Mouse (Mus musculus): ENCODE results near the gene Ralgapa2. TPM values are rescaled to one million over a fixed set of nuclear protein-coding genes. Genes with fewer than 3 reads are reported as not detected.

Ralgapa2 gene
- polyA plus RNA-seq, 1 experiment: 10.7 TPM

DNA sequence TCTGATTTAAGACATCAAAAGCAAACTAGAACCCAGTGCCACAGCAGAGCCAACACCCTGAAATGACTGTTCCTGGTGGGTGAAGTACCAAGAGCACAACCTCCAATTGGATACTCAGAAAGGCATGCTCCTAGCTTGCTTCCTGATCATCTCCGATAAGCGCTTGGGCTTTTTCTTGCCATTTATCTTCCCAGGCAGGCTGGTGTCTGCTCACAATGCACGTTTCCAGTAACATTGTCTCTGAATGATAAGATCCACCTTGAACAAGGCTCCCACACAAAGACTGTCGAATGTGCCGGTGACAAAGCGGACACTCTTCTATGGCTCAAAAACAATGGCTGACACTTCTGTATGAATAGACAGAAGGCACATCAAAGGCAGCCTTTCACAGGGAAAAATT lies 230.8 kb downstream of the Ralgapa2 start:
- 93% methylated on average over 6 of the region's 6 CpGs for WGBS
- DNase-seq (ENCODE audit: low read depth, low spot score): no peak

DNA sequence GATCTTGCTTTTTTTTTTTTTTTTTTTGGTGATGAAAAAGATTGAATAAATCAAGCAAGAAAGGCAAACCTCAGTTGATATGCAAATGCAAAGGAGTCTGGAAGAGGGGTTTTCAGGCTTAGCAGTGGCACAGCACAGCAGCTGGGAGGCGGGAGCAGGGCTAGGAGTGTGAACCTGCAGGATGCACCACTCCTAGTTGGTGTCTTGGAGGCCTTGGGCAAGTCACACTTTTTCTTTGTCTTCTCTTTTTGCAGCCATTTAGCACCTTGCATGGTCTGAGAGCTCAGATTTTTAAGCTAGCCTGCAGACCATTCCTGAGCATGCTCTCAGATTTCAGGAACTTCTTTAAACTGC lies 231.2 kb downstream of the Ralgapa2 start:
- DNase-seq (ENCODE audit: low read depth, low spot score): no peak
- WGBS: 97% methylated on average over 1 of the region's 1 CpGs

GRCm38 (mm10) chr2:146280221-146280920 lies 231.8 kb downstream of the Ralgapa2 start:
- no peak for DNase-seq (ENCODE audit: low read depth, low spot score)
- WGBS: 59% methylated on average over 6 of the region's 6 CpGs

DNA sequence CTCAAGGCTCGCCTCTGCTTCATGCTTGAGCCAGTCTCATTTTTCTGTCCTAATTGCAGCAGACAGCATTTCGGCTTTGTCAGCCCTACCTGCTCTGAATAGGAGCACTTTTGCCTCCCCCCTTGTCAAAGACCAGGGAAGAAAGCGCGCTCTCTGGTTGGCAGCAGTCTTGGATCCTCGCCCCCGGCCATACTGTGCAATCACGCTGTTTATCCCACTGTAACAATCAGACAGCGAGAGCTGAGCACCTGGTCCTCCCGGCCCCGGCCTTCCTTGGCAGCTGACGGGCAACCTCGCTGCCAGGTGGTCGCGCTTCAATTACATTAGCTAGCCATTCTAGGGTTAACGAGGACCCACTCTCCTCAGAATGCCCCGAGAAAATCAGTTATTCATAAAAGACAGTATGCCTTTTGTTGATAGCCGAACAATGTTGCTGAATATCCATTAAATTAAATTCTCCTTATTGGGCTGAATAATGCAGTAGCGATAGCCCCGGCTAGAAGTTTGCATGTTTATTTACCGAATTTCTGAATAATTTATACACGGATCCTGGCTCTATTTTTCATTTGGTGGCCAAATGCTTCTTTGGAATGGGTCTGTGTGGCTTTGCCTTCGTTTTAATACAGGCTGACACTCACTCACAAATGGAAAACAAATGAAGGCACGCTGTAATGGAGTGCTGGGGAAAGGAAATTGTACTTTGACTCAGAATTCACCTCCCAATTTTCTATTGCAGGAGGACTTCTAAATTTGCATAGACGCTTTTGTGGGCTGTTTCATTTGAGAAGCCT lies 232.5 kb downstream of the Ralgapa2 start:
- 53% methylated on average over 24 of the region's 24 CpGs for WGBS
- no peak for DNase-seq (ENCODE audit: low read depth, low spot score)

DNA sequence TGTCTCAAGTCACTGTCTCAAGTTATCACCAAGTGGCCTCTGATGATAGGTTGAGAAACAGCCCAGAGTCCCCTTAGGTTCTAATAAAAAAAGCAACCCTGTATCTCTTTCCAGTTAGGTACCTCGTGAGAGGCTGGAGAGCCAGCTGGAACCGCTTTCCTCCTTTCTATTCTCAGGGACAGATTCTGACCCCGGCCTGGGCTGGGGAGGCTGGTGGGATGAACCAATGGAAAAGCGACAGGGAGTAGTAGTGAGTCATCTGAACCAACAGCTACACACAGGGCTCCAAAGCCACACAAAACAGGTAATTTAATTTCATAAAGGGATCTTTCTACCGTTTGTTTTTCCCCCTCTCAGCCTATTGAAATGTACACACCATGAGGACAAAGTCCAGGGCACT lies 233.8 kb downstream of the Ralgapa2 start:
- WGBS: 16% methylated on average over 5 of the region's 5 CpGs
- peak; percentile 19 for DNase-seq (ENCODE audit: low read depth, low spot score)

DNA sequence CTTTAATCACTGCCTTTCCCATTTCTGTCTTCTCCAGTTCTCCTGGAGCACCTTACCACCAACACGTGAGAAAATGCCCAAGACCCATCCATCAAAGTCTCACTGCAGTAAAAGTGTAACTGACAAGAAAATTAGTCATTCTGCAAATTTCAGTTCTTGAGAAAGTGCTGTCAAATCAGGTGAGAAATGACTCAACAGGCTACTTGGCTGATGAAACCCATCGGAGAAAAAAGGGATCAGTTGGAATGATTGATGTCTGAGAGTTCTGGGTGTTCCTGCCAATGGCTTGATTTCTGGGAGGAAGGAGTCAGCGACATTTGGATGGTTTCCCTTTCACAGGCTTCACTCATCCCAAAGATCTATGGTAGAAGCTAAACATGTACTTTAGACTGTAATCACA lies 245.6 kb downstream of the Ralgapa2 start:
- DNase-seq (ENCODE audit: low read depth, low spot score): no peak
- 84% methylated on average over 3 of the region's 3 CpGs for WGBS

- no peak for DNase-seq (ENCODE audit: low read depth, low spot score)
- WGBS: 53% methylated on average over 4 of the region's 4 CpGs
These were observed 247.1 kb downstream of the Ralgapa2 start for GRCm38 (mm10) chr2:146265045-146265444.

DNA sequence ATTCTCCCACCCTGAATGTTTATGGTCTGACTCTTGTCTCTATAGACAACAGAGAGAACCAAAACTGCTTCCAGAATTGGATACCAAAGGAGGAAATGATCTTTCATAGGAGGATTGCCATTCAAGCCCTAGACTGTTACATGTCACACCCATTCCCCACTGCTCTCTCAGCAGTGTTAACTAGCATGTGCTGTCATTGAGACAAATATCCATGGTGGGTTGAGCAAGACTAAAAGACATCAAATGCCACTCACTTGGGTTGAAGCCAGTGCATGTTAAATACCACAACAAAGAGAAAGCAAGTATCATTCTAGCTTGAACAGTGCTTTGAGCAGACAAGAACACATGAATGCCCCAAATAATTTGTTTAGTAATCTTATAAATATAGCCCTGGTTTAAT lies 249.2 kb downstream of the Ralgapa2 start:
- DNase-seq (ENCODE audit: low read depth, low spot score): no peak

DNA sequence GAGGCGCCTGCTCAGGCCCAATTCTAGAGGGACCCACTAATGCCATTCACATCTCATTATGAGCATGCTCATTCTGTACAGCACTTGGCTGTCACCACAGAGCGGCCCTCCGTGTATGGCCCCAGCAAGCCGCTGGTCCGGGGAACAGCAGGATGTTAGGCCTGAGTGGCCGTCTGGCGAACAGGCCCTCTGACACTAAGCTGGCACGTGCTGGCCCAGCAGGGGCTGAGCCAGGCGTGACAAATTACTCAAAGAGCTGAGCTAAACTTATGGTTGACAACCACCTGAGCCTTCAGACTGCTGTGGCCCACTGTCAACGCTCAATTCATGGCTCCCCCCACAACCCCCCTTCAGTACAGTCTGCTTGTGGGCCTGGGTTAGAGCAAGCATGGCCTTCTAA lies 249.9 kb downstream of the Ralgapa2 start:
- WGBS: 82% methylated on average over 10 of the region's 10 CpGs
- DNase-seq (ENCODE audit: low read depth, low spot score): no peak

GRCm38 (mm10) chr2:146261146-146261545 lies 251.0 kb downstream of the Ralgapa2 start:
- no peak for DNase-seq (ENCODE audit: low read depth, low spot score)
- 89% methylated on average over 4 of the region's 4 CpGs for WGBS

GRCm38 (mm10) chr2:146259787-146260560 lies 252.2 kb downstream of the Ralgapa2 start:
- WGBS: 84% methylated on average over 18 of the region's 18 CpGs
- no peak for DNase-seq (ENCODE audit: low read depth, low spot score)

- DNase-seq (ENCODE audit: low read depth, low spot score): no peak
- WGBS: 59% methylated on average over 10 of the region's 10 CpGs
These were observed 253.2 kb downstream of the Ralgapa2 start for GRCm38 (mm10) chr2:146258736-146259469.

DNA sequence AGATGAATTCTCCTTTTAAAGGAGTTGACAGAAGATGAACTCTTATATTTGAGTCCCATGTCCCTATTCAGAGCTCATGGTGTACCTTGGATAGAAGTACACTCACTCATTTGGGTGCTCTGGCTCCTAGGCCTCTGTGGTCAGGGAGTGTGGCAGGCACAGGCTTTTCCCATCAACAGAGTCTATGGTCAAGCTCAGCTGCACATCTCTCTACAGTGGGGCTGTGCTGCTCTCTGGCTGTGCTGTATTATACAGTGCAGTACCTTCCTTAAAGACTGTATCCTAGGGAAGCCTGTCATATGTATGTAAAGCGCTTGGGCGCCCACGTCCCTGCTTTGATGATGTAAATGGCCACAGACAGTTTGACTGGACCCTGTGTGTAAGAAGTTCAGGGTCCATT lies 254.5 kb downstream of the Ralgapa2 start:
- no peak for DNase-seq (ENCODE audit: low read depth, low spot score)

DNA sequence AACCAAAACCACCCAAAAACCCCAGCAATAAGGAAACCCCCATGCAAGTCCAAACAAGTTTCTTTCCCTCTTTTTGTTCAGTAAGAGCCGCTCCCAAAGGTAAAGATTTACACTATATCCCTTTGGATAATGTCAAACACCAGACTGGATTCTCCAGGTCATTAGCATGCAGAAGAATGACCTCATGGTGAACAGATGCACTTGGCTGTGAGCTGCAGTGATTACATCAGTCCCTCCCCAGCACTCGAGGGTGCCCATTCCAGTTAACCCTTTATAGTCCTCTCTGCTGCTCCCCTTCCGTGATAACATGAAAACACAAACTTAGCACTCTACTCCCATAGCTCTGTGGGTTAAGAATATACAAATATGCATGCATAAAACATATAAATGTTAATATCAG lies 255.1 kb downstream of the Ralgapa2 start:
- DNase-seq (ENCODE audit: low read depth, low spot score): no peak

More for the DNA sequence above, 254.5 kb downstream of the Ralgapa2 start:
- WGBS: 91% methylated on average over 3 of the region's 3 CpGs

DNA sequence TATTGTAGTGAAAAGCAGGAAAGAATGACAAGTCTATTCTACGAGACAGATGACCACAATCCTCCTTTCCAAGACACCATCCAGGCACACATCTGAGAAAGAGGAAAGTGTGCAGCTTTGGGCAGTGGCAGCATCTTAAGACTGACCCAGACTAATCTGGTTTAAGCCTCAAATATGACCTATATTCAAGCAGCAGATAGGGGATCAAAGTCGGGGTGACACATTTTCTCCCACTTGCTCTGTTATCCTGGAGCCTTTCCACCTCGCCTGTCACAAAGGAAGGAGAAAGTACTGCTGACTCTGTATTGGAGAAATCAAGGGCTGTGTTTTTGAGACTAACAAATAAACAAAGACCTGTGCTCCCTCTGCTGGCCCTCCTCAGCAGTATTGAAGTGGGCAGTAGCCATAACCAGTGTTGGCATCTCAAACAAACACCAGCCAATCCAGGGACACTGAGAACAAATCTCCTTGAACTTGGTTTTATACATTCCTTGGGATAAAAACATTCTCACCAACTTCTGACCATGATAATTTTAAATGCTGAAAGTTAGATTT lies 255.7 kb downstream of the Ralgapa2 start:
- DNase-seq (ENCODE audit: low read depth, low spot score): no peak
- 77% methylated on average over 3 of the region's 3 CpGs for WGBS

More for the DNA sequence above, 255.1 kb downstream of the Ralgapa2 start:
- WGBS: 38% methylated on average over 3 of the region's 3 CpGs

DNA sequence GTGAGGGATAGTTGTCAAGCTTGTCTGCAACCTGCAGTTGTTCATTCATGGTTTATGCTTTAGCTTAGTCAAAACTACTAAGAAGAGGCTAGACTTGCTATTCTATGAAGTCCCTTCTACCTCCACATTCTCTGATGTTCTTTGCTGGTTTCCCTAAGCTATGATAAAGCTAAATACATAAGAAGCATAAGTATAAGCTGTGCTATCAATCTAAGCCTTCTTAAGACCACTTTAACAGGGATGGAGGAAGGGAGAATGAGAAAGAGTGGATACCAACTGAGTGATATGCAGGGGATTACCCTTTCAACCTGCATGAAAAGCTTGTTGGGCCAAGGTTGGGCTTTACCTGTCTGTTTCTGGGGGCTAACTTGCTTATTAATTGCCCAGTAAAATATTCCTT lies 256.5 kb downstream of the Ralgapa2 start:
- DNase-seq (ENCODE audit: low read depth, low spot score): no peak

- no peak for DNase-seq (ENCODE audit: low read depth, low spot score)
- WGBS: 85% methylated on average over 1 of the region's 1 CpGs
These were observed 257.8 kb downstream of the Ralgapa2 start for GRCm38 (mm10) chr2:146254387-146254786.

DNA sequence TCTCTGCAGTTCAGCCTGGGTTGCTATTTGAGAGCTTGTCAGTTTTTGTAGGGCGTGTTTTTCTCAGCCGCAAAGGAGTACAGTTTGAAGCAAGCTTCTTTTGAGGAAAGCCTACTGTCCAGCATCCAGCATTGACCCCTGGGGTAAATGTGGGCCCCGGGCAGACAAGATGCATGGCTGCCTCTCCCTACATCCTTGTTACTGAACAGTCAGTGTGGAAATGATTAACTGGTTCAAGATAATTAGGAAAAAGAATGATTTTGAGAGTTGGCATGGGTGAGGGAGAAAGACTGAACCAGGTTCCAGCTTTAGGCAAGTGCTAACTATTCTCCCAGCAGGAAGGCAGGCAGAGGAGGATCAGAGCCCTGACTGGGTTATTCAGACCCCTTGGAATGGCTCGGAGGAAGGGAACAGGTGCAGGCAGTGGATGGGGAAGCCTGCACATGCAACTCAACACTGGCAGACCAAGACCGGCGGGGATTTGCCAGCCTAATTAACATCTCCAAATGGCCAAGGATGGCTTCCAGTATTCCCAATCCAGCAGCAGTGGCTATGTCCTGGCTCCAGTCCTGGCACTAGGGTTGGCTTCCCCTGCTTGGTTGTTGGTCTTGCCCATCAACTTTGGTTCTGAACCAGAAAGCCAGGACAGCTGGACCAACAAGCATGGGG lies 261.8 kb downstream of the Ralgapa2 start:
- no peak for DNase-seq (ENCODE audit: low read depth, low spot score)
- WGBS: 91% methylated on average over 6 of the region's 6 CpGs

GRCm38 (mm10) chr2:146249033-146249432 lies 263.1 kb downstream of the Ralgapa2 start:
- WGBS: 95% methylated on average over 7 of the region's 7 CpGs
- no peak for DNase-seq (ENCODE audit: low read depth, low spot score)

Data from large intestine, adult 2 months (tissue).